Mouse (Mus musculus) stomach, embryonic 14.5 days (tissue): ENCODE measurements around the gene Drosha. TPM values are rescaled to one million over a fixed set of nuclear protein-coding genes. Genes with fewer than 3 reads are reported as not detected.
"Not testable (repeated sequence)": the region's sequence is repeated elsewhere in the genome, so short reads cannot be mapped to it uniquely, and the experiment has no call there.

Experiments used
- ATAC-seq: fragments of 200-750 bp; cut with Nextera tagmentation; 2 replicates; pipeline ENCODE4 v1.8.0; 2017; ENCODE audit warnings: low read depth, moderate TSS enrichment; ENCODE audit not compliant: insufficient number of reproducible peaks, insufficient read depth, low FRiP score
- H3K27ac ChIP-seq: fragments of 300-500 bp; sonication (generic); 2 replicates; pipeline ENCODE4 v1.5.1; 2014; ENCODE audit warnings: mild to moderate bottlenecking, low read length, moderate library complexity, mixed read lengths
- H3K27me3 ChIP-seq: fragments of 300-500 bp; sonication (generic); 2 replicates; pipeline ENCODE4 v1.6.1; 2014; ENCODE audit warnings: low read length, control low read depth, mixed read lengths; ENCODE audit not compliant: control insufficient read depth, insufficient read depth
- H3K36me3 ChIP-seq: fragments of 300-500 bp; sonication (generic); 2 replicates; pipeline ENCODE4 v1.6.1; 2014; ENCODE audit warnings: mild to moderate bottlenecking, control low read depth, low read length, moderate library complexity, mixed read lengths; ENCODE audit not compliant: control insufficient read depth, insufficient read depth
- H3K4me1 ChIP-seq: fragments of 300-500 bp; sonication (generic); 2 replicates; pipeline ENCODE4 v1.6.1; 2014; ENCODE audit warnings: low read length, control low read depth, mixed read lengths; ENCODE audit not compliant: control insufficient read depth, insufficient read depth
- H3K4me2 ChIP-seq: fragments of 300-500 bp; sonication (generic); replicated peaks from 2 replicates; pipeline ENCODE4 v1.6.1; 2014; ENCODE audit warnings: low read depth, low read length, control low read depth
- H3K4me3 ChIP-seq: fragments of 300-500 bp; sonication (generic); 2 replicates; pipeline ENCODE4 v1.5.1; 2014; ENCODE audit warnings: low read depth, low read length, control low read depth
- H3K9ac ChIP-seq: fragments of 300-500 bp; sonication (generic); replicated peaks from 2 replicates; pipeline ENCODE4 v1.6.1; 2014; ENCODE audit warnings: low read depth, mild to moderate bottlenecking, control low read depth, low read length, moderate library complexity, mixed read lengths
- H3K9me3 ChIP-seq: fragments of 300-500 bp; sonication (generic); 2 replicates; pipeline ENCODE4 v1.6.1; 2016; ENCODE audit warnings: low read depth, low read length, control low read depth; ENCODE audit not compliant: control insufficient read depth
- WGBS: fragments of 180-500 bp; shearing (Covaris S2); extraction: QIAGEN DNeasy Blood & Tissue Kit; methylation state at CpG from one replicate; pipeline ENCODE4 v1.1.7; 2014; 5-methylcytosine and 5-hydroxymethylcytosine counted together
- polyA plus RNA-seq: library from polyadenylated mRNA; unstranded; fragments of >200 nt; fragmentation: Nextera tagmentation; extraction: Ambion mirVana; gene quantifications from 2 replicates; pipeline ENCODE4 v1.2.1, GENCODE M21; 2014

Drosha gene
- polyA plus RNA-seq, 1 experiment from 2014 or later = 41.3 TPM

- WGBS = 84% methylated on average over 3 of the region's 3 CpGs
- H3K36me3 ChIP-seq = peaks cover 12% of the 10 kb centered on the region
- not testable (repeated sequence) for H3K27ac ChIP-seq, H3K4me2 ChIP-seq, H3K4me1 ChIP-seq, H3K4me3 ChIP-seq, H3K27me3 ChIP-seq, ATAC-seq, H3K9me3 ChIP-seq, H3K9ac ChIP-seq
These were observed 112.7 kb downstream of the Drosha start for GRCm38 (mm10) chr15:12937326-12937725.

- no peaks in the 10 kb centered on the region for H3K36me3 ChIP-seq
- no peak overlapping the region for H3K9ac ChIP-seq
- H3K27ac ChIP-seq = no peak overlapping the region
- no peaks in the 10 kb centered on the region for H3K27me3 ChIP-seq
- no peak for ATAC-seq
- H3K4me3 ChIP-seq = no peak overlapping the region
- H3K4me1 ChIP-seq = no peaks in the 10 kb centered on the region
- no peak overlapping the region for H3K4me2 ChIP-seq
- H3K9me3 ChIP-seq = no peaks in the 10 kb centered on the region
- 69% methylated on average over 9 of the region's 9 CpGs for WGBS
These were observed 116.5 kb downstream of the Drosha start for GRCm38 (mm10) chr15:12941106-12941505.

GRCm38 (mm10) chr15:12941651-12942180, 117.1 kb downstream of the Drosha start:
- H3K4me2 ChIP-seq = no peak overlapping the region
- no peak overlapping the region for H3K4me3 ChIP-seq
- H3K27ac ChIP-seq = no peak overlapping the region
- H3K9ac ChIP-seq = no peak overlapping the region
- no peaks in the 10 kb centered on the region for H3K27me3 ChIP-seq
- no peaks in the 10 kb centered on the region for H3K4me1 ChIP-seq
- no peak for ATAC-seq
- no peaks in the 10 kb centered on the region for H3K36me3 ChIP-seq
- H3K9me3 ChIP-seq = no peaks in the 10 kb centered on the region
- 42% methylated on average over 14 of the region's 14 CpGs for WGBS

GRCm38 (mm10) chr15:12942424-12942823, 117.8 kb downstream of the Drosha start:
- no peaks in the 10 kb centered on the region for H3K36me3 ChIP-seq
- H3K4me2 ChIP-seq = no peak overlapping the region
- no peaks in the 10 kb centered on the region for H3K9me3 ChIP-seq
- WGBS = 81% methylated on average over 4 of the region's 4 CpGs
- no peak overlapping the region for H3K9ac ChIP-seq
- ATAC-seq = no peak
- no peaks in the 10 kb centered on the region for H3K27me3 ChIP-seq
- H3K4me1 ChIP-seq = no peaks in the 10 kb centered on the region
- H3K4me3 ChIP-seq = no peak overlapping the region
- no peak overlapping the region for H3K27ac ChIP-seq

DNA sequence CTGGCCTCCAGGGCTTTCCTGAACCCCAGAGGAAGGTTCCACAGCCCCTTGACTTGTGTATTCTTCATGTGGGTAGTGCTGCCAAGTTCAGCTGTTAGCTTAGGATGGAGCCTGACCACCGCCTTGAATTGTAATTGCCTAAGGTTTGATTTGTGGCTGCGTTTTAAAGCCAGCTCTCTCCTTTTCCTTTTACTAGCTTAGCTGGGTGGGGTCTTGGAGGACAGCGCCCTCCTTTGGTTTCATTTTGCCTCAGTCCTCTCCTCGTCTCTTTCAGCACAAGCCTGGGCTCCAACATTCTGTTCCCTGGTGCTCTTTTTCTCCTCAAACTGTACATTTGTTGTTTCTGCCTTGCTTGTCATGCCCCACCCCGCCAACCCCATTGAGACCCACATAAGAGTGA, 133.4 kb downstream of the Drosha start:
- no peaks in the 10 kb centered on the region for H3K4me1 ChIP-seq
- H3K4me2 ChIP-seq = no peak overlapping the region
- H3K9ac ChIP-seq = no peak overlapping the region
- H3K27me3 ChIP-seq = no peaks in the 10 kb centered on the region
- H3K4me3 ChIP-seq = no peak overlapping the region
- ATAC-seq = no peak
- no peak overlapping the region for H3K27ac ChIP-seq
- peaks cover 4% of the 10 kb centered on the region; the same call in 1 of the 2 replicates for H3K9me3 ChIP-seq
- H3K36me3 ChIP-seq = no peaks in the 10 kb centered on the region
- WGBS = 69% methylated on average over 5 of the region's 5 CpGs

- Histone ChIP-seq H3K36me3 (no peaks in the 10 kb centered on the region), H3K4me2 (no peak overlapping the region), H3K4me3 (no peak overlapping the region), H3K27me3 (no peaks in the 10 kb centered on the region), H3K4me1 (no peaks in the 10 kb centered on the region), H3K9ac (no peak overlapping the region), H3K9me3 (no peaks in the 10 kb centered on the region), H3K27ac (no peak overlapping the region)
- ATAC-seq = no peak
- 89% methylated on average over 10 of the region's 10 CpGs for WGBS
These were observed 137.6 kb downstream of the Drosha start for GRCm38 (mm10) chr15:12962179-12962578.

GRCm38 (mm10) chr15:12965209-12965608, 140.6 kb downstream of the Drosha start:
- no peak overlapping the region for H3K4me2 ChIP-seq
- no peaks in the 10 kb centered on the region for H3K4me1 ChIP-seq
- no peaks in the 10 kb centered on the region for H3K36me3 ChIP-seq
- H3K4me3 ChIP-seq = no peak overlapping the region
- H3K9ac ChIP-seq = no peak overlapping the region
- 80% methylated on average over 5 of the region's 5 CpGs for WGBS
- no peaks in the 10 kb centered on the region for H3K27me3 ChIP-seq
- ATAC-seq = no peak
- no peaks in the 10 kb centered on the region for H3K9me3 ChIP-seq
- no peak overlapping the region for H3K27ac ChIP-seq

DNA sequence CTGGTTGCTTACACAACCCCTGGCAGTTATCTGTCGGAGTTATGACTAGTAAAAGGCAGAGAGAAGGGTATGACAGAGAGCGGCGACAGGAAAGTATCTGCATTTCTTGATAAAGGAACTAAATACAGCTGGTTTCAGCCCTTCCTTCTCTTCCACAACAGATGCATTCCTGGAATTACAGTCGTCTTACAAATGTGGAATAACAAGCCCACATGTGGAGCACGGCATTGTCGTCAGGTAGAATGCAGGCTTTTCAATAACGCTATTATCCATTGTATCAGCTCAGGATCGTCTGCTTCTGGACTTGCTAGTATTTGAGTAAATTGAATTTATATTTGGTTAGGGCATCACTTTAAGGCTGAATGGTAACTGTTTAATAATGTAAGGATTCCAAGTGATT, 144.2 kb downstream of the Drosha start:
- H3K4me3 ChIP-seq = no peak overlapping the region
- H3K27me3 ChIP-seq = no peaks in the 10 kb centered on the region
- WGBS = 74% methylated on average over 8 of the region's 8 CpGs
- H3K4me1 ChIP-seq = no peaks in the 10 kb centered on the region
- H3K27ac ChIP-seq = no peak overlapping the region
- H3K9me3 ChIP-seq = no peaks in the 10 kb centered on the region
- ATAC-seq = no peak
- no peaks in the 10 kb centered on the region for H3K36me3 ChIP-seq
- no peak overlapping the region for H3K9ac ChIP-seq
- no peak overlapping the region for H3K4me2 ChIP-seq

DNA sequence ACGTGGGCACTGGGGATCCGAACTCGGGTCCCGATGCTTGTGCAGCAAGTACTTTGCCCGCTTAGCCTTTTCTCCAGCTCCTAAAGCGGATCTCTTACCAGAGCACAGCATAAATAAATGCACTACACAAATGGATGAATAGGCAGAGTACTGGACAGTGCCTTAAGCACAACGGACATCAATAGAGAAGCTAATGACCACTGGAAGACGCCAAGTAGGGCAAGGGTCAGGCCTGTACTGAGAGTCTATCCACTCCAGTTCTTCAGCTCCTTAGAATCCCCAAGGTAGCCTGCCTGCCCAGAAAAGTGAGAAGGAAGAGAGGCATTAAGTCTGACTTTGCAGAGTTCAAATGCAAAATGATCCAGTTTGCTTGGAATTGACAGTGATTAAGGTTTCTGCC, 147.8 kb downstream of the Drosha start:
- H3K4me1 ChIP-seq = no peaks in the 10 kb centered on the region
- H3K9me3 ChIP-seq = no peaks in the 10 kb centered on the region
- no peak for ATAC-seq
- no peak overlapping the region for H3K9ac ChIP-seq
- no peaks in the 10 kb centered on the region for H3K27me3 ChIP-seq
- H3K36me3 ChIP-seq = no peaks in the 10 kb centered on the region
- no peak overlapping the region for H3K4me2 ChIP-seq
- no peak overlapping the region for H3K27ac ChIP-seq
- H3K4me3 ChIP-seq = no peak overlapping the region
- WGBS = 88% methylated on average over 8 of the region's 8 CpGs
